Mouse (Mus musculus): Measurements from ENCODE around the gene Tbc1d22b.

DNA sequence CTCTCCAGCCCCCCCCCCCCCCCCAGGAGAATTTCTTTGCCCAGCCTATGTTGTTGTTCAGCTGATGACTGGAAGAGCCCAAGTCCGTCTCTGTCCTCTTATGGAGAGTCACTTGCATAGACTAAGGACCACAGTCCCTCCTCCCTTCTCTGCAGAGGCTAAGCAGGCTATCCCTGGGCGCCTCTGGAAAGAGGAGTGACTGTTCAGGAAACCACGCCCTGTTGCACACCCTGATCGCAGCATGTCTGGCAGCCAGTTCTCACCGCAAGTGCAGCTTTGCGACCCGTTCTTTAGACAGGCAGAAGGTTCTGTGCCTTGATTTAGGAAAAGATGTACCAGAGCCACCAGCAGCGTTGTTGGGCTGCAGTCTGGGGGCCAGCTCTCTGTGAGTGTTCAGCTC lies 88.3 kb downstream of the Tbc1d22b start:
- TF ChIP-seq CTCF (IDR thresholded peaks at IDR 0.05; ENCODE audit: extremely low read depth, insufficient read depth, low read length) = no peak
- no peak for TF ChIP-seq POLR2A (IDR thresholded peaks at IDR 0.05; ENCODE audit: extremely low read depth, insufficient read depth, low read length)

Measured in cortical plate, adult 2 months (tissue).